Mouse (Mus musculus): ENCODE data around the gene Cd86. TPM values are rescaled to one million over a fixed set of nuclear protein-coding genes. Genes with fewer than 3 reads are reported as not detected.

The Cd86 gene
- polyA plus RNA-seq, 1 experiment from 2014 or later, result not detected

DNA sequence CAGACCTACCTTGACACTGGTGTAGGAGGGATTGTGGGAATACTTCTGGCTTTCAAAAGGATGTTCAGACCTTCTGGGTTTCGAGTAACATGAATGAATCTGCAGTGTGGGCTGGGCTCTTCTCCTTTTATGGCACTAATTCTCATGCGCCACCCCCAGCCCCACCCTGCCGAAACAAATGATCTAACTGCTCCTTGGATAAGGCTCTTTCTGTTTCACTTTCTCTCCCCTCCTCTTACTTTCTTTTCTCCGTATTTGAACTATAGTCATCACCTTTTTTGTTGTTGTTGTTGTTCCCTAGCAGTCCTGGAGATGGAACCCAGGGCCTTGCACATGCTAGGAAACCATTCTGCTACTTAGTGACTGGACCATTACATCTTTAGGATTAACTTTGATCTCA, 67.6 kb downstream of the Cd86 start:
- CTCF ChIA-PET, result no interaction called here
- in situ Hi-C loops (cut with MboI; ENCODE audit: low pct_unique_long_range_greater_than_20kb), result no loop called here
- H3K27me3 ChIP-seq, result peaks cover 4% of the 10 kb centered on the region
- POLR2A ChIA-PET, result no interaction called here
- ATAC-seq (no peak), DNase-seq (ENCODE audit: low read depth, low spot score) (no peak)
- TF ChIP-seq CTCF (IDR thresholded peaks at IDR 0.05), result no peak

DNA sequence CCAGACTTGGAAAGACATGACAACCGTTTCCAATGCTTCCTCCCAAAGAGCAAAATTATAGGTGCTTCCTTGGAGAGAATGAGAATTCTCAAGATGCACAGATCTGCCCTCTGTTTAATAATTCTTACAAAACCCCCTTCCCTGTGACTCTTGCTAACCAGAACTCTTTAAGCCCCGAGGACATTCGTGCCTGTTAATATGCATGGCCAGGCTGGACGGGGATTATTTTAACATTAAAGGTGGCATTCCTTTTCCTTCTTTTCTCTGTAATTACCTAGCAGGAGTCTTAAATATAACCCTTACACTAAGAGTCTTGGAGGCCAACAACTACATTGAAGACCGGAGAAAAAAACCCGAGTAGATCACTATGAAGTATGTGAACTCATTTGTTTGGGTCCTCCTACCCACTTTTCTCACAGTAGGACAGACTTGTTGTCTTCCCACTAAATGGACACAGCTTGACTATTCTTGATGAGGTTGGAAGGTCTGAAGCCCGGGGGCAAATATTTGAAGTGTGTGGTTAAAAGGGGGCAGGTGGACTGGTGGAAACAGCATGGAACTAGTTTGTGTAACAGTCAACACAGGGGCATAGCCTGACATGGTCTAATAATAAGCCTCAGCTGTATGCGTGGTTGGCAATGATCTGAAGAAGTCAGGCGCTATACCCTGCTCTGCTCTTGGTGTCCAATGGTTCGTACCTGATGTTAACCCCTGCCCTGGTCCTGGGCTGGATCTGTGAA, 69.0 kb downstream of the Cd86 start:
- in situ Hi-C loops (cut with MboI; ENCODE audit: low pct_unique_long_range_greater_than_20kb), result no loop called here
- H3K27me3 ChIP-seq, result peaks cover 4% of the 10 kb centered on the region
- no peak for TF ChIP-seq CTCF (IDR thresholded peaks at IDR 0.05)
- POLR2A ChIA-PET, result no interaction called here
- ATAC-seq, result no peak
- DNase-seq (ENCODE audit: low read depth, low spot score), result no peak
- CTCF ChIA-PET, result no interaction called here

DNA sequence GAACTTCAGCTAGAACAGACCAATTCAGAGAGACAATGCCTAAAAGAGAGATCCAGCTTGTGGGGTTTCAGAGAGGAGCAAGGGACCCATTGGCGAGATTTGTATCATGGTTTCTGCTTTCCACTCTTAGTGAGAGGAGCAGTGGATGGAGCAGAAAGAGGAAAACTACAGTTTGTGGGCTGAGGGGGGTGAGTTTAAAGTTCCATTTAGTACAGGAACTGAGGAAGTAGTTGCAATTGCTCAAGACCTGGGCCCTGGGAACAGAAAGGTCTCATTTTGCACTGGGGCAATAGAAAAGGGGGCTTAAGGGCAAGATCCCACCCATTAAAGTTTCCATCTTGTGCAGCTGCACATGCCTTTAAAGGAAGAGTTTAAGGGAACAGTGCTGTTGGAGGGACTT, 76.0 kb downstream of the Cd86 start:
- CTCF ChIA-PET, result no interaction called here

DNA sequence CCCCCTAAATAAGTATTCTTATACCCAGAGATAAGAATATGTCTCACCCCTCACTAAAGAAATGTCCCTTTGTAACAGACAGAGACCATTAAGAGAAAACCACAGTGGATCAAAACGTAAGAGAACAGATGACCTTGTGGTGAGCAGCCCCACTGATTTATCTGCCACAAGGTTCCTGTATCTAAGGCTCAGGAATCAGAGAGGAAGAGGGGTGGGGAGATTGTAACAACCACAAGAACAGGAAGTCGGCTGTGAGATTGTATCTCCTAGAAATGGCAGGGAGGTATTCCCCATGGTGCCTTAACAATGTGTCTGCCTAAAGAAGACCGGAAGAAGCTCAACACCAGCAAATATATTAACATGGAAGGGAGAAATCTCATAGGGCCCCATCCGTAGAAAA, 77.9 kb downstream of the Cd86 start:
- in situ Hi-C loops (cut with MboI; ENCODE audit: low pct_unique_long_range_greater_than_20kb), result no loop called here
- no peak for TF ChIP-seq CTCF (IDR thresholded peaks at IDR 0.05)
- DNase-seq (ENCODE audit: low read depth, low spot score) (no peak), ATAC-seq (no peak)
- POLR2A ChIA-PET, result no interaction called here
- CTCF ChIA-PET, result no interaction called here
- peaks cover 13% of the 10 kb centered on the region for H3K27me3 ChIP-seq

More for the DNA sequence above, 76.0 kb downstream of the Cd86 start:
- DNase-seq (ENCODE audit: low read depth, low spot score) (no peak), ATAC-seq (no peak)
- TF ChIP-seq CTCF (IDR thresholded peaks at IDR 0.05), result no peak
- H3K27me3 ChIP-seq, result peaks cover 13% of the 10 kb centered on the region
- in situ Hi-C loops (cut with MboI; ENCODE audit: low pct_unique_long_range_greater_than_20kb), result no loop called here
- POLR2A ChIA-PET, result no interaction called here

DNA sequence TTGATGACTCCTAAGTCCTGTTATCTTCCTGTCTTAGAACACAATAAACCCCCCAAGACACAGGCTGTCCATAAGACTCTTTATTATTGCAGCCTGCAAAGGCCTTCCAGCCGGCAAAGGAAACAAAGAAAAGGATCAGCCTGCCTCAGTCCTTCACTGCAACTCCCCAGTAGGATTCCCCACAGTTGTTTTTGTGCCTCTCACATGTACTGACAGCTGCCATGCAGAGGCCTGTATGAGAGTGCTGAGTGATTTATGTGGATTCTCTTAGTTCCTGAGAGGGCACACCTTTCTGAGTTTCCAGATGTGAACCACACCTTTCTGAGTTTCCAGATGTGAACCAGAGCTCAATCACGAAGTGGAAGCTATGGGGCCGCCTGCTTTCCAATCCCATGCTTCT, 83.8 kb downstream of the Cd86 start:
- in situ Hi-C loops (cut with MboI; ENCODE audit: low pct_unique_long_range_greater_than_20kb), result no loop called here

DNA sequence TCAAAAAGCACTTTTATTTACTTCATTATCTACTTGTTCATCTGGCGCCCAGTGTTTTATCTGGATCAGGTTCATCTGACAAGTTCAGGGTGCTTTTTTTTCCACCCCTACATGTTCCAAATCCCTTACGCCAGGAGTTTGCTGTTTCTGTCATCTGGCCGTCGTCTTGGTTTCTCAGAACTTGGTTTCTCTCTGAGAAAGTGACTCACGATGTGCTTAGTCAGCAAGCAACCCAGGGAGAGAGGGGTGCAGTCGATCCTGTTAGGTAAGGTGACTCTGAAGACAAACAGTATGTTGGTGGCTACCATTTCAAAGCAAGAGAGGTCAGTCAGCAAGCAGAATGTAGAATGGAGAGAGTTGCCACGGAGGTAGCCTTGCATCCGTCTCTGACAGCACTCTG, 93.9 kb downstream of the Cd86 start:
- DNase-seq (ENCODE audit: low read depth, low spot score) (no peak), ATAC-seq (no peak)
- H3K27me3 ChIP-seq, result peaks cover 8% of the 10 kb centered on the region
- no peak for TF ChIP-seq CTCF (IDR thresholded peaks at IDR 0.05)
- in situ Hi-C loops (cut with MboI; ENCODE audit: low pct_unique_long_range_greater_than_20kb), result no loop called here
- POLR2A ChIA-PET, result no interaction called here
- CTCF ChIA-PET, result no interaction called here

More for the DNA sequence above, 83.8 kb downstream of the Cd86 start:
- ChIA-PET CTCF (no interaction called here), POLR2A (interaction anchor here (0.5 kb wide), 1 partner anchor 102 kb away, joined by 3 read pairs; no protein-coding TSS in a partner anchor)
- TF ChIP-seq CTCF (IDR thresholded peaks at IDR 0.05), result no peak
- DNase-seq (ENCODE audit: low read depth, low spot score) (no peak), ATAC-seq (no peak)
- H3K27me3 ChIP-seq, result peaks cover 13% of the 10 kb centered on the region

DNA sequence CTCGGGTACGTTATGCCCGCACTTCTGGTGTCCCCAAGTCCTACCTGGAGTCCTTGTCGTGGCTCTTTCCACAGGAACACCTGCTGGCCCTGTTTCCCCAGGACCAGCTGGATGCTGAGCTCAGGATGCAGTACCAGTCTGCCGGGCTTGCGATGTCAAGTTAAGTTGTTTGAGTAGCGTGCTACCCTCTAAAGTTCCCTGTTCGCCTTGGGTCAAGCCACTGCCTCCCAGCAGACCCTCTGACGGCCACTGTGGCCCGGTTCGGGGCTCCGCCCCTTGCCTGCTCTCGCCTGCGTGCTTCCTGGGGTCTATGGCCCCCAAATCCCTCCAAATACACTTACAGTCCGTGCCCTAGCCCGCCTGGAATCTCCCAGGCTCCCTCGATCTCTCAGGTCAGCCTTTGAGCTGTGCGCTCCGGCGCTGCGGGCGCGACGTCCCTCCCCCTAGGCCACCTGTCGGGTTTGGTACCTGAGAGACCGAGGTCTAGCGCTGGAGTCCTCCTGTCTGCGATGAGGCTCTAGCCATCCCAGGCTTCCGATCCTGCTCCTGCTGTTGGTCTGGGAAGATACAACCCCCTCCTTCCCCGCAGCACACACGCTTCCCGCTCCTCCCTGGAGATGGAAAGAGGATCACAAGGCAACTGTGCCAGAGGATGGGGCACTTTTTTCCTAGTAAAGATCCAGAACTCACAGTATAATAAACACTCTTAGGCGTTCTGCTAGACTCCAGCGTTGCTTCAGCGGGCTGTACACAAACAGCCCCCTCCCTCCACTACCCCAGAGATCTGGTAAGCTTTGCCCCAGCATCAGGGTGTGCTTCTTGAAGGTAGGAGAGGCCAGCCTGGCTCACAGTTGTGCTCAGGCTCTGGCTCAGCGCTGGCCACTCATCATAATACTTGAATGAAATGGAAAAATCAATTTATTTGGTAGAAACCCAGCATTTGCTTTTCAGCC, 104.2 kb downstream of the Cd86 start, which contains the start of gene Casr:
Gene Casr (minus strand): TSS at position 756 of the 953 bp plus-strand sequence.
- ChIA-PET POLR2A (interaction anchor here (0.6 to 0.7 kb wide), 2 partner anchors 214 to 576 kb away, joined by 3 to 6 read pairs; no protein-coding TSS in a partner anchor), CTCF (no interaction called here)
- no peak for TF ChIP-seq CTCF (IDR thresholded peaks at IDR 0.05)
- H3K27me3 ChIP-seq, result no peaks in the 10 kb centered on the region
- DNase-seq (ENCODE audit: low read depth, low spot score) (no peak), ATAC-seq (no peak)
- in situ Hi-C loops (cut with MboI; ENCODE audit: low pct_unique_long_range_greater_than_20kb), result no loop called here

DNA sequence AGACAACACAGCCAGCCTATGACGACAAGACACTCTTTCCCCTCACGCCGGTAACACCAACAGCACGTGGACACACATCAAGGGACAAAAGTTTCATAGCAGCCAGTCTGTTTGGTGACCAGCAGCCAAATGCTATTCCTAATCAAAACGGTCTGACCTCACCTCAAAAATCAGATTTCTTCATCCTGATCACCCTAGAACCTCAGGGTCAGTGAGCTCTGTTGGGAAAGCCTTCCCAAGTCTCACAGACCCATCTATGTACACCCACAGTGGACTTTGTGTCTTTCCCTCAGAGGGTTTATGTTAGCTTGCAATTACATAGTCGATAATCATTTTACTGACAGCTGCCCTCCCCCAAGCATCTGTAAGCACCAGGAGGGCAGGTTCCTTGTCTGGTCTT, 106.3 kb downstream of the Cd86 start:
- ChIA-PET CTCF (no interaction called here), POLR2A (no interaction called here)
- in situ Hi-C loops (cut with MboI; ENCODE audit: low pct_unique_long_range_greater_than_20kb), result no loop called here
- H3K27me3 ChIP-seq, result no peaks in the 10 kb centered on the region
- ATAC-seq (no peak), DNase-seq (ENCODE audit: low read depth, low spot score) (no peak)
- TF ChIP-seq CTCF (IDR thresholded peaks at IDR 0.05), result no peak

DNA sequence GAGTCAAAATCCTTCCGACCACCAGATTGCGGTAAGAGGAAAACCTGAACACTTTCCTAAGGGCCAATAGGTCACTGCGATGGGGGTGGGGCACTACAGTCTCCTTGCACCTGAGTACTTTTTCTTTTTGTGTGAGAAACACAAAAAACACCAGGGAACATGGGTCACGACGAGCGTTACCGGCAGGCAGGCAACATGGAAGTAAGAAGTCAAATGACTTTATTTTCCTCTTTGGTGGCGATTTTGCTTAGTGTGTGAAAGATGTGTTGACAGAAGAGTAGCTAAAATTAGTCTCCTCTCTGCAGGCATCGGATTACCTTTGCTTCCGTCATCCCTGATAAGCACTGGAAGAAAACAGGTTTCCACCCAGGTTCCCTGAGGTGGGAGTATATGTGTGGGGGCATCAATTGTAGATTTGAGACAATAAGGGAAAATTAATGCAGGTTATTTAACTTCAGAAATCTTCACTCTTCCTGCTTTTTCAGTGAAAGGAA, 110.2 kb downstream of the Cd86 start:
- ChIA-PET POLR2A (no interaction called here), CTCF (no interaction called here)
- in situ Hi-C loops (cut with MboI; ENCODE audit: low pct_unique_long_range_greater_than_20kb), result no loop called here
- no peaks in the 10 kb centered on the region for H3K27me3 ChIP-seq
- DNase-seq (ENCODE audit: low read depth, low spot score) (no peak), ATAC-seq (no peak)
- TF ChIP-seq CTCF (IDR thresholded peaks at IDR 0.05), result no peak

Other genes with a start within 250 kb of the Cd86 start
- gene Stfa3, start 210.7 kb downstream of the Cd86 start, polyA plus RNA-seq (2021), result not detected
- 0.01 TPM for gene Casr, start 103.9 kb downstream of the Cd86 start, polyA plus RNA-seq (2021)
- not detected for gene Ildr1, start 27.9 kb upstream of the Cd86 start, polyA plus RNA-seq (2021)
- gene Slc15a2, start 118.9 kb upstream of the Cd86 start, polyA plus RNA-seq (2021), result 0.30 TPM
- gene Iqcb1, start 162.3 kb upstream of the Cd86 start, polyA plus RNA-seq (2021), result 26.0 TPM
- 1.7 TPM for gene Eaf2, start 208.9 kb upstream of the Cd86 start, polyA plus RNA-seq (2021)
- 47.0 TPM for gene Golgb1, start 209.1 kb upstream of the Cd86 start, polyA plus RNA-seq (2021)